Mouse (Mus musculus) ZHBTc4 (cell line): ENCODE measurements around the gene Islr2.

Experiments
- DNase-seq: peaks from one replicate; pipeline ENCODE4 v3.0.0-alpha.2; 2011; ENCODE audit warnings: low read depth, low spot score

The Islr2 gene

DNA sequence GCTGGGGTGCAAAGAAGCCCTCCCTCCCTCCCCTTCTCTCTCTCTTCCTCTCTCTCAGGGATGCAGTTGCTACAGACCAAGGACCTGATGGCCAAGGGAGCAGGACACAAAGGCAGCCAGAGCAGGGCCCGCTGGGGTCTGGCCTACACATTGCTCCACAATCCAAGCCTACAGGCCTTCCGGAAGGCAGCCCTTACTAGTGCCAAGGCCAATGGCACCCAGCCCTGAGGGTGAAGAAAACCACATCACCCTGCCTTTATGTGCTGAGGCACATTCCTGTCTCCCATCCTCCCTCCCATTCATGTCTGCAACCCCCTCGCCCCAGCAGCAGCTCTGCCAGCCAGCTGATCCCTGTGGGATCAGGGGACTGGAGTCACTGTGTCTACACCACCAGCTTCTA is 51.0 kb downstream of the Islr2 start:
- no peak for DNase-seq

- no peak for DNase-seq
Measured at GRCm38 (mm10) chr9:58150733-58151361, 53.3 kb downstream of the Islr2 start.

DNA sequence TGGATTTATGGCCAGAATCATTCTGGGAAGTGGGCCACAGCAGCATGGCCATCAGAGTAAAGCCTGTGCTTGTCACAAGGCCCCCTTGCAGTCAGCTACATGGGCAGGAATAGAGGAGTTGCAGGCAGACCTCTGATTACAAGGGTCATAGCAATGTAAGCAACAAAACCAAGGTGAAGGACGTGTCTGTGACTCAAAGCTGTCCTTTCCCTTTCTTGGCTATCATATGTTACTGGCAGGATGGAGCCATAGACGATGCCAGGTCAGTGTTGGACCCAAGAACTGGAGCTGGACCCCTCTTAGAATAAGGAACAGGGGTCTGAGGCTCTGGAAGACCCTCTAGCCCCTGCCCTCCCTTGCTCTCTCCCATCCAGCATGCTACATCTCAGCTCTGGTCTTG is 55.3 kb downstream of the Islr2 start:
- DNase-seq = no peak
